Mouse (Mus musculus): ENCODE data around the gene Duoxa1.
"Not testable (repeated sequence)": the region's sequence is repeated elsewhere in the genome, so short reads cannot be mapped to it uniquely, and the experiment has no call there.

- not testable (repeated sequence) for TF ChIP-seq GATA1 (IDR thresholded peaks at IDR 0.05; ENCODE audit: borderline replicate concordance, low read length); FLI1 (IDR thresholded peaks at IDR 0.05; ENCODE audit: low read length)
Measured at GRCm38 (mm10) chr2:122330317-122330716, 16.8 kb upstream of the Duoxa1 start.

Measured in megakaryocyte, embryonic 14.5 days (primary cell).